Mouse (Mus musculus) kidney, adult 2 months (tissue): ENCODE results near the gene Islr.

Experiments used
- CTCF ChIP-seq: fragments of 200-500 bp; conservative IDR thresholded peaks from 2 replicates; pipeline ENCODE4 v1.5.1; 2011; ENCODE audit warnings: low read depth, mild to moderate bottlenecking, control low read depth, low read length, moderate library complexity, mixed read lengths; ENCODE audit not compliant: insufficient read depth, insufficient read length
- POLR2A ChIP-seq: fragments of 200-500 bp; IDR thresholded peaks from one replicate; pipeline ENCODE4 v1.6.1; 2011; ENCODE audit warnings: low read depth, low read length, control low read depth

- TF ChIP-seq CTCF (no peak), POLR2A (no peak)
Observed at GRCm38 (mm10) chr9:58213865-58214264, 9.8 kb upstream of the Islr start.
